Mouse (Mus musculus) large intestine, adult 2 months (tissue): ENCODE data around the gene Elmo3. TPM values are rescaled to one million over a fixed set of nuclear protein-coding genes. Genes with fewer than 3 reads are reported as not detected.

ENCODE experiments used
- DNase-seq: peaks from one replicate; pipeline ENCODE4 v3.0.0-alpha.2; 2012; ENCODE audit warnings: low read depth, low spot score
- WGBS: fragments of 180-500 bp; shearing (Covaris S2); methylation state at CpG from one replicate; pipeline ENCODE4 v1.1.7; 2018; 5-methylcytosine and 5-hydroxymethylcytosine counted together
- polyA plus RNA-seq: library from polyadenylated mRNA; depleted of rRNA; stranded (reverse); fragments of >200 nt; gene quantifications from 2 replicates; pipeline ENCODE4 v1.2.3, GENCODE M21; 2012; rRNA removed

The Elmo3 gene
- polyA plus RNA-seq, 1 experiment = 65.9 TPM

DNA sequence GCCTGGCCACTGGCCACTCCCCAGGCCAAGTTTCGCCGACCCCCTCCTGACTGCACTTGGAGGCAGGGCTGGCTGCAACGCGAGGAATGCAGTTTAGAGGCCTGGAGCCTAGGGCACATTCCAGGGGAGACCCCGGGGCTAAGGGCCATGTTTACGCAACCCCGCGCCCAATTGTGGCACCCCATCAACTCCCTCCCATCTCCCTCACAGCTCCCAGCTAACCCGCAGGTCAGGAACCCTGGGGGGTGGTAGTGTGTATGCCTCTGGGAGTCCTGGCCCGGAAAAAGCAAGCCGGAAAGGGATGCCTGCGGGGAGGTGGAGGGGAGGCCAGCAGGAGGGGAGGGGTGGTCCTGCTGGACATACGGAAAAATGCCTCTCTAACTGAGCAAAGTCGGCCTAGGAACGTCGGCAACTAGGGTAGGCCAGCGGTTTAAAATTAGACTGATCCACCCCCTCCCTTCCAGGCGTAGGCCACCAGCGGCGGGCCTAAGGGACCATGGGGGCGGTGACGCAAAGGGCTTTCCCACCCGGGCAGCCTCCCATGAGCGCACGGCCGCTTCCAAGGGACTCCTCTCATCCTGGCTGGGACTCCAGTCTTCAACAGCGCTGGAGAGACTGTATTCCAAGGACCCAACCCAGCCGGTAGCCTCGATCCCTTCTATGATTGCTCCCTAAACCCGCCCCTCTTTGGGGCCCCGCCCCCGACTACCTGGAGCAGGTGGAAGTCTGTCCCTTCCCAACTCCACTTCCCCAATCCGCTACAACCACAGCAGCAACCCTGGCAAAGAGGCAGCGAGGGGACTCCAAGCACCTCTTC lies 41.4 kb downstream of the Elmo3 start:
- DNase-seq = peak; percentile 89
- WGBS = 1% methylated on average over 34 of the region's 34 CpGs

DNA sequence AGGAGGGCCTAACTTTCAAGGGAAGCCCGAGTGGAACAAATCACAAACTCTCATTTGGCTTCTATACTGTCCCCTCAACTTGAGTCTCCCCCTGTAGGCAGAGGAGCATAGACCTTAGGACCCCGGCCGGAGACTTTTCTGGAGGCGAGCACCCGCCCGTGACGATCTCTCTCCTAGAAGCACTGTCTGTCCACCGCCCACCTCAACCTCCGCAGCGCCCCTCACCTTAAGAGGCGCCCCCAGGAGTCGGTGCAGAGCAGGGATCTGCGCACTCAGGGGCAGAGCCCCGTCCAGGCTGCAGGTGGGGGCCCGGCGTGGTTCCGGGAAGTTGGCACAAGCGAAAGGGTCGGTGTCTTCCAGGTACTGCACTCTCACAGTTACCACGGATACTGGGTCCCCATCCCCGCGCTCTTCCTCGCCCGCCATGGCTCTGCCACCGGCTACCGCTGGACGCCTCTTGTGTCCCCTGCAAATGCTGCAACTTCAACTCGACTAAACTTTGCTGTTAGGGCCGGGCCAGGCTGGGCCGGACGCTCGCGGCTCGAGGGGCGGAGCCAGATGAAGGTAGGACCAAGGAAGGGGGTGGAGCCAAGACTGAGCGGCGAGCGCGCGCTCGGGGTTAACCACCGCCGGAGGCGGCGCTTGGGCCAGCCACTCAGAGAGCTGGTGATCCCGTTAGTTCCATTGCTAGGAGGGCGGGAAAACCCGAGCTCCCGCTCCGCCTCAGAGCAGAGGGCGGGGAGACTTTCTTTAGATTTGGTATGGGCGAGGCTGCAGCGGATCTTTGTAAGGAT lies 42.2 kb downstream of the Elmo3 start, which contains the start of gene Fhod1:
Fhod1 (minus strand) TSS at position 526 of the 794 bp plus-strand sequence.
- under 1% methylated on average over 53 of the region's 53 CpGs for WGBS
- DNase-seq = peak; percentile 83

DNA sequence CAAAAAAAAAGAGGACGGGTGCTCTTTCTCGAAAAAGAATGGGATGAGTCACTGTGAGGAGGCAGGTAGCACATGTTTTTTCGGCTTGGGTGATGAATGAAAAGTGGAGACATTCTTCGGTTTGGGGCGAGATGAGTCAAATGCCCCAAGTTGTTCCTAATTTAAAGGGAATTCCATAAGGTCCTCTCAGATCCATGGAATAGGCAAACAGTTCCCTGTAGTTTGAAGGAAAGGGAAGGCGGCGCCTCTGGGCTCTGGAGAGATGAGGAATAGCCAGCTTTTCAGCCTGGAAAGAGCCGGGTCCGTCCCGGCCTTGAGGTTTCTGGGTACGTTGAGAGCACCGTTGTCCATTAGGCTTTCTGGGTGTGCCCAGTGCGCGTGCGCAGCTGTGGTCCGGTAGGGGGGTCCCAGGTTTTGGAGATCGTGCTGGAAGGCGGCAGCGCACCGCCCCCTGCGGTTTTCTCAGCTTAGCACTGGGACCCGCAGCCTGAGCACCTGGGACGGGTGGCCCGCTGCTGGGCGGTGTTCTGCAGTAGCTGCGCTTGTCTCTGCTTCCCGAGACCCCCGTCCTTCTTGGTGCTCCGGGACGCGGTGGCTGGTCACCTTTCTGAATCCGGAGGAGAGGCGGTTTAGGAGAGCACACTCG lies 43.2 kb downstream of the Elmo3 start, which contains the start of gene Slc9a5:
Slc9a5 (plus strand) TSS at position 394 of the 646 bp plus-strand sequence.
- DNase-seq = no peak
- WGBS = under 1% methylated on average over 34 of the region's 34 CpGs

DNA sequence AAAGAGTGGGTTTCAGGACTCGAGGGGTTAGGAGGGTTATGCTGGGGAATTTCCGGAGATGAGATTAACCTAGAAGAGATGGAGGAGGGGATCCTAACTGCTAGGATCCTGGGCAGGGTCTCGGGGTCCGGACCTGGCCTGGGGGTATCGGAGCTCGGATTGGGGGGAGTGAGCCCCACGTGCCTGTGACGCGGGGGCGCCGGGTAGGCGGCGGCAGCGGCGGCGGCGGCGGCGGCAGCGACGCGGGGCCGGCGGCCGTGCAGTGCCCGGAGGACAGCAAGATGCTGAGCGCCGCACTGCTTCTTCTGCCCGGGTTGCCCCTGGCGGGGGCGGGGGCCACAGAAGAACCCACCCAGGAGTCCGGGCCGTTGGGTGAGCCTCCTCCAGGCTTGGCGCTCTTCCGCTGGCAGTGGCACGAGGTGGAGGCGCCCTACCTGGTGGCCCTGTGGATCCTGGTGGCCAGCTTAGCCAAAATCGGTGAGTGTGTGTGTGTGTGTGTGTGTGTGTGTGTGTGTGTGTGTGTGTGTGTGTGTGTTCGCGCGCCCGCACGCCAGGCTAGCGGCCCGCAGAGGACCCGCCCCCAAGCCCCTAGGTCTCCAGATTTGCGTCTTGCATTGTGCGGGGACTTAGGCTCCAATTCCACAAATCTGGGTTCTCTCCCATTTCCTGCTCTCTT lies 43.8 kb downstream of the Elmo3 start:
- DNase-seq = no peak
- 3% methylated on average over 42 of the region's 48 CpGs for WGBS

DNA sequence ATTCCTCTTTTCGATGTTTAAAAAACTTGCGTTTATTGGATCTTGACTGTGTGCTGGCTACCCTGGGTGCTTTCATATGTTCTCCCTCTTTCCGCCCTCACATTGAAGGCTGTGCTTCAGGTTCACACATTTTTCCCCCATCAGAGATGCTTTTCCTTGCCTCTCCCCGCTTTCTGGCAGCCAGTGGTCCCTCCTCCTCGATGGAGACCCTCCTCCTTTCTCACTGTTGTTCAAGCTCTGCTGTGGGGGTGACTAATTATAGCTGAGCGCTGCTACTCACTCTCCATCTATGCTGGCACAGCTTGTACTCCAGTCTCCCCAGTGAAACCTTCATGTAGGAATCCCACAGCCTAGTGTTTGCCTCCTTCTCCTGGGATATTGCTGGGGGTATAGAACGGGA lies 44.8 kb downstream of the Elmo3 start:
- no peak for DNase-seq
- 77% methylated on average over 7 of the region's 7 CpGs for WGBS

DNA sequence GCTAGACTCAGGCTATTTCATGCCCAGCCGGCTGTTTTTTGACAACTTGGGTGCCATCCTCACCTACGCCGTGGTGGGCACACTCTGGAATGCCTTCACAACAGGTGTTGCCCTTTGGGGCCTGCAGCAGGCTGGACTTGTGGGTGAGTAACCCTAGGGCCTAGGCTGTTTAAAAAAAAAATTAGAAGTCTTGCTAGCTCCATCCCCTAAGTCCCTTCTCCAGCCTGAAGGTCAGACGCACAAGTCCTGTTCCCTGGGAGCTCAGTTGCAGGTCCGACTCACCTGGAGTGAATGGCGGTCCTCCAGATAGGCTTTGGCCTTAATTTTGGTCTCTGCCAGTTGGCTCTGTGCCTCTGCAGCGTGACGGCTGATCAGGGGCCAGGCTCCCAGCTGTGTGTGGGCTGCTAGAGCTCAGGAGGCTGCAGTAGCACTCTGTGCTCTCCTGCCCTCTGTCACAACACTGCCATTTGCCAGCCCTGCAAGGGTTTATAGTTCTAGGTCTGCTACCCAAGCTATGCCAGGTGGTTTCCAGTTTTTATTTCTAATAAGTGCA lies 48.3 kb downstream of the Elmo3 start:
- no peak for DNase-seq
- 70% methylated on average over 8 of the region's 8 CpGs for WGBS

DNA sequence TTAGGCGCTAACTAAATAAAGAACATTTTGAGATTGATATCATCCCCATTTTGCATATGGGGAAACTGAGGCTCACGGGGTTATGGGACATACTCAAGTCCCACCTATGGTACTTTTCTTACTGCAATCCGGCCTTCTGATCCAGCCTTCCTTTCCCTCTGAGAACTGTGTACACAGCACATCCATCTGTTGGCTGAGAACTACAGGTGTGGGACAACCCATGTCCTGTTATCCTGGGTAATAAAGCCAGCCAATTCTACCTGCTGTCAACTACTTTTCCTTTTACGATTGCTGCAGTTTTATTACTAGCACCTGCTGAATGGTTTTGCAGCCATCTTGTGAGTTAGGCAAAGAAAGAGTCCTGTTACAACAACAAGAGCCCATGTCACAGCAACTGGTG lies 49.1 kb downstream of the Elmo3 start:
- WGBS = 49% methylated on average over 4 of the region's 4 CpGs

DNA sequence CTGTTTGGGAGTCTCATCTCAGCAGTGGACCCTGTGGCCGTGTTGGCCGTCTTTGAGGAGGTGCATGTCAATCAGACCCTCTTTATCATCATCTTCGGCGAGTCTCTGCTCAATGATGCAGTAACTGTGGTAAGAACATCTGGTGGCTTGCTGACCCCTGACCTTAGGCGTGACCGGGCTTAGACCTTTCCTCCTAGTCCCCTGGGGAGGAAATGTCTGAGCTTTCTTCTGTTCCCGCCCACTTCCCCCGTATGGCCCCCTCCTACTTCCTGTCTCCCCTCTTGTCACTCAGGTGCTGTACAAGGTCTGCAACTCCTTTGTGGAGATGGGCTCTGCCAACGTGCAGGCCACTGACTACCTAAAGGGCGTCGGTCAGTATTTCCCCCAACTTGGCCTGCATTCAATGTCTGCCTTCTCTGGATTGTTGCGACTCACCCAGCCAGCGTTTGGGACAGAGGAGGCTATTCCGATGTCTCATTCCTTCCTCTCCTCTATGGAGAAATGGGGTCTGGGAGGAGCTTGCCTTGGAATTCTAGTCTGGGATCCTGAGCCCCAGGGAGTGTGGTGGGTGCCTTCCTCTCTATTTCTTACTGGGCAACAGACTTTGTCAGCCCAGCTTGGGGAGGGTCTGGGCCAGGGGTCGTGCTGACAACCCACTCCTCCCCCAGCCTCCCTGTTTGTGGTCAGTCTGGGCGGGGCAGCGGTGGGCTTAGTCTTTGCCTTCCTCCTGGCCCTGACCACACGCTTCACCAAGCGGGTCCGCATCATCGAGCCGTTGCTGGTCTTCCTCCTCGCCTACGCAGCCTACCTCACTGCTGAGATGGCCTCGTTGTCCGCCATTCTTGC lies 50.0 kb downstream of the Elmo3 start:
- WGBS = 68% methylated on average over 26 of the region's 26 CpGs
- DNase-seq = no peak

More for the DNA sequence above, 49.1 kb downstream of the Elmo3 start:
- DNase-seq = no peak

DNA sequence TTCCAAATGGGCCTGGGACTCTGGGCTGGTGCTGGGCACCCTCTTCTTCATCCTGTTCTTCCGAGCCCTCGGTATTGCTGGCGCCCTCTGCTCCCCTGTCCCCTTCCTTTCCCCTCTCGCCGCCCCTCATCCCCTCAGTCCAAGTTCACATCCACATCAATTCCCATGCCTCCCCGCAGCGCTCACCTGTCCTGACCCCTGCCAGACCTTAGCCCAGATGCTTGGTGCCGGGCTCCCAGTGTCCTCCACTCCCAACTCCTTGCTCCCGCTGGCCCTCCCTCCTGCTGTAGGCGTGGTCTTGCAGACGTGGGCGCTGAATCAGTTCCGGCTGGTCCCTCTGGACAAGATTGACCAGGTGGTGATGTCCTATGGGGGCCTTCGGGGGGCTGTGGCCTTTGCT lies 51.3 kb downstream of the Elmo3 start:
- DNase-seq = no peak
- 90% methylated on average over 14 of the region's 14 CpGs for WGBS

DNA sequence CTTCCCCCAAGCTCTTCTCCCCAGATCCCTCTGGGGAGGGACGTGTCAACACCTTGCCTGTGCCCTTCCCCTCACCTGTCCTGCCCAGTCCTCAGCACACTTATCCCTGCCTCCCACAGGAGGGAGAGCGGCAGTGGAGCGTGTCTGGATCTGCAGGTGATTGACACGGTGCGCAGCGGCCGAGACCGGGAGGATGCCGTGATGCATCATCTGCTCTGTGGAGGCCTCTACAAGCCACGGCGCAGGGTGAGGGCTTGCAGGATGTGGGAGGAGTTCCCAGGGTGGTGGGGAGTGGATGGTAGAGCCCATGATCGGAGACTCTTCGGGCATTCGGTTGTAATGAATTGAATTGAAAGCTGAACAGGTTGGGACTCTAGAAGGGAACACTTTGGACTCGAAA lies 53.8 kb downstream of the Elmo3 start:
- 64% methylated on average over 15 of the region's 15 CpGs for WGBS

DNA sequence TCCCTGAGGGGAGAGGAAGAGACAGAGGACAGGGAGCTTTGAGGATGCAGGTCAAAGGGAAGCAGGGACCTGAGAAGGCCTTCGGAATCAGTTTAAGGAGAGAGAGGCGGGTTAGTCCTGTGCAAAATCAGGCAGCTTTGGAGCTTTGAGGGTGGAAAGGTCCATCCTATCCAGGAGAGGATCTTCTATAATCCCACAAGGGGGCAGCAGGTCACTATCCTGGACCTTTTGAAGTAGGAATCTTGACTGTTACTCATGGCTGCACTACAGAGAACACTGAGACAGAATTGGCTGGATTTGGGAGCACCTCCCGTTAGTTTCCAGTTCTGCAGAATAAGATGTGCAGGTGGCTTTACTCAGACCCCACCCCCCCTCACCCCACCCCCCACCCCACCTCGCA lies 54.2 kb downstream of the Elmo3 start:
- 61% methylated on average over 4 of the region's 4 CpGs for WGBS
- DNase-seq = no peak

More for the DNA sequence above, 53.8 kb downstream of the Elmo3 start:
- no peak for DNase-seq

Other genes starting within 250 kb of the Elmo3 start
- not detected in 2 replicates for gene Ces3b, start 221.8 kb upstream of the Elmo3 start, polyA plus RNA-seq
- not detected in 2 replicates for gene Ces4a, start 173.8 kb upstream of the Elmo3 start, polyA plus RNA-seq
- 7.0 and 8.1 TPM in 2 replicates for gene Cbfb, start 134.9 kb upstream of the Elmo3 start, polyA plus RNA-seq
- gene D230025D16Rik, start 80.5 kb upstream of the Elmo3 start, polyA plus RNA-seq = 13.0 and 14.5 TPM in 2 replicates
- gene B3gnt9, start 50.4 kb upstream of the Elmo3 start, polyA plus RNA-seq = 4.9 and 6.2 TPM in 2 replicates
- gene Tradd, start 41.0 kb upstream of the Elmo3 start, polyA plus RNA-seq = 57.4 and 64.0 TPM in 2 replicates
- 16.3 and 16.9 TPM in 2 replicates for gene Fbxl8, start 41.0 kb upstream of the Elmo3 start, polyA plus RNA-seq
- 0.74 and 1.2 TPM in 2 replicates for gene Hsf4, start 35.8 kb upstream of the Elmo3 start, polyA plus RNA-seq
- gene Nol3, start 29.5 kb upstream of the Elmo3 start, polyA plus RNA-seq = 0.82 and 0.88 TPM in 2 replicates
- 1.7 and 2.0 TPM in 2 replicates for gene 4931428F04Rik, start 15.7 kb upstream of the Elmo3 start, polyA plus RNA-seq
- gene Exoc3l, start 9.5 kb upstream of the Elmo3 start, polyA plus RNA-seq = 1.6 and 2.5 TPM in 2 replicates
- 147 and 149 TPM in 2 replicates for gene E2f4, start 7.9 kb upstream of the Elmo3 start, polyA plus RNA-seq
- 4.6 and 5.8 TPM in 2 replicates for gene Lrrc29, start 20.7 kb downstream of the Elmo3 start, polyA plus RNA-seq
- 120 and 134 TPM in 2 replicates for gene Tmem208, start 20.8 kb downstream of the Elmo3 start, polyA plus RNA-seq
- 20.1 and 28.9 TPM in 2 replicates for gene Fhod1, start 42.4 kb downstream of the Elmo3 start, polyA plus RNA-seq
- 2.7 and 4.0 TPM in 2 replicates for gene Slc9a5, start 43.2 kb downstream of the Elmo3 start, polyA plus RNA-seq
- gene Plekhg4, start 67.7 kb downstream of the Elmo3 start, polyA plus RNA-seq = 0.52 and 0.73 TPM in 2 replicates
- gene Kctd19, start 107.9 kb downstream of the Elmo3 start, polyA plus RNA-seq = 0.07 TPM in 1 of 2 replicates, not detected in the other
- gene Lrrc36, start 108.0 kb downstream of the Elmo3 start, polyA plus RNA-seq = 0.12 and 0.25 TPM in 2 replicates
- 73.9 and 101 TPM in 2 replicates for gene Tppp3, start 165.9 kb downstream of the Elmo3 start, polyA plus RNA-seq
- gene Zdhhc1, start 191.3 kb downstream of the Elmo3 start, polyA plus RNA-seq = 15.0 and 16.3 TPM in 2 replicates
- gene Hsd11b2, start 213.2 kb downstream of the Elmo3 start, polyA plus RNA-seq = 19.6 and 50.5 TPM in 2 replicates